Mouse (Mus musculus): ENCODE data around the gene Slc35g1.

DNA sequence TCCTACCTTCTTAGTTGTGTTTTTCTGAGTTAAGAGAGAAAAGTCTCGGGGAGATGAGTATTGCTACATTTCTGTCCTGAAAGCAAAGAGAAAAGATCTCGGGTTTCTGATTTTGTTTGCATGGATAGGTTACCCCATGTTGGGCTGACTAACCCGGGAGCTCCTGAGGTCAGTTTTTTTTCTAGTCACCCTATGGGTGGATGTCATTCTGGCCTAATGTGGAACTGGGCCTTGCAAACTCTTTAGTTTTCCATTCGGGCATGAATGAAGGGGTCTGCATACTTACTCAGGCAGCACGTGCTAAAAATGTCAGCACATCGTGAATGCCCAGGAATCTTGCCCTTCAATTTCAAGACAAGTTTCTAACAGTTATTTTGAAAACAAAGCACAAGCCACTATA is 1.2 kb downstream of the Slc35g1 start:
- TF ChIP-seq CTCF (IDR thresholded peaks at IDR 0.05; ENCODE audit: insufficient read depth, low read length): no peak
- TF ChIP-seq POLR2A (IDR thresholded peaks at IDR 0.05; ENCODE audit: borderline replicate concordance, extremely low read depth, low read depth, low read length): no peak
